Mouse (Mus musculus): ENCODE results near the gene Lysmd3. TPM values are rescaled to one million over a fixed set of nuclear protein-coding genes. Genes with fewer than 3 reads are reported as not detected.

Lysmd3 gene
- total RNA-seq, 2 experiments from 2014 or later = 5.1 to 5.6 TPM

Other genes with a start within 250 kb of the Lysmd3 start
- gene Adgrv1, start 24.5 kb upstream of the Lysmd3 start, total RNA-seq (2021) = under 1 TPM in 1 of 2 experiments, not detected in 1; 0.14 TPM
- 1 to 10 TPM; 1.5 to 1.8 TPM for gene Polr3g, start 53.4 kb downstream of the Lysmd3 start, total RNA-seq (2021)
- 1 to 10 TPM; 1.7 to 1.8 TPM for gene Mblac2, start 53.7 kb downstream of the Lysmd3 start, total RNA-seq (2021)
- gene Cetn3, start 125.4 kb downstream of the Lysmd3 start, total RNA-seq (2021) = 10 to 100 TPM; 21.6 to 26.3 TPM

Measured in gastrocnemius, adult 18-20 months (tissue).